In the genomic region with DNA sequence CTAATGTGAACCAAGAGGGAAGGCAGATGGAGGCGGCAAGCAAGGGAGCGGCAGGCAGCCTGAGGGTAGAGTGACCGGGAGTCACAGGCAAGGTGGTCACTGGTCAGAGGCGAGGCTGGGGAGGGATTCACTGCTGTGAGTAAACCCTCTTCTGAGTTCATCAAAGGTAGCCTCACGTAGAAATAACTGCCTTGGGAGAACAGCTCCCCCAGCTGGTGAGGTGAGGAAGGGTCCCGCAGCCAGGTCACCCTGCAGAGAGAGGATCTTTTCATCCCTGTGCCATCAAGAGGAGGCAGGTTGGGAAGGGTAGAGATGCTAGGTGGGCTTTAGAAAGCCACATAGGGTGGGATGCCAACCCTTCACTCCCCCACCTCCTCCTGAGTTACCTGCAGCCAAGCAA, we compare ENCODE assay signal across 8 mouse cellular contexts. TPM values are rescaled to one million over a fixed set of nuclear protein-coding genes. Genes with fewer than 3 reads are reported as not detected.
DNase-seq lines count a peak whose midpoint lies in the region; ATAC-seq and TF ChIP-seq lines count a peak whose summit lies in the region.

No protein-coding gene starts in this region.

- no peaks in the 10 kb centered on the region for H3K4me1 ChIP-seq in hindbrain, postnatal 0 days (ENCODE audit: insufficient read depth, low read length)
- peaks cover under 1% of the 10 kb centered on the region; the same call in 1 of the 2 replicates for H3K4me1 ChIP-seq in hindbrain, embryonic 13.5 days (replicated peaks)
- no peaks in the 10 kb centered on the region for H3K4me1 ChIP-seq in stomach, postnatal 0 days (replicated peaks; ENCODE audit: control insufficient read depth, insufficient read depth)
- no peaks in the 10 kb centered on the region for H3K4me1 ChIP-seq in forebrain, embryonic 13.5 days

- no peak overlapping the region for H3K4me2 ChIP-seq in hindbrain, postnatal 0 days (ENCODE audit: low read depth, low read length)
- no peak overlapping the region for H3K4me2 ChIP-seq in hindbrain, embryonic 13.5 days
- no peak overlapping the region for H3K4me2 ChIP-seq in stomach, postnatal 0 days (replicated peaks; ENCODE audit: low read depth)
- H3K4me2 ChIP-seq in forebrain, embryonic 13.5 days = no peak overlapping the region

- no peak for ATAC-seq in hindbrain, postnatal 0 days
- no peak for ATAC-seq in hindbrain, embryonic 13.5 days (ENCODE audit: low FRiP score)
- ATAC-seq in stomach, postnatal 0 days (ENCODE audit: low FRiP score, low TSS enrichment) = peak; percentile 35; the same call in 1 of the 2 replicates
- no peak for ATAC-seq in forebrain, embryonic 13.5 days

- H3K36me3 ChIP-seq in hindbrain, postnatal 0 days (ENCODE audit: insufficient read depth, low read length) = no peaks in the 10 kb centered on the region
- H3K36me3 ChIP-seq in hindbrain, embryonic 13.5 days = no peaks in the 10 kb centered on the region
- H3K36me3 ChIP-seq in stomach, postnatal 0 days (ENCODE audit: control insufficient read depth, insufficient read depth, low read length) = no peaks in the 10 kb centered on the region
- H3K36me3 ChIP-seq in forebrain, embryonic 13.5 days (ENCODE audit: poor library complexity, severe bottlenecking) = no peaks in the 10 kb centered on the region

- no peak overlapping the region for H3K9ac ChIP-seq in hindbrain, postnatal 0 days (replicated peaks; ENCODE audit: low read length)
- no peak overlapping the region for H3K9ac ChIP-seq in hindbrain, embryonic 13.5 days
- no peak overlapping the region for H3K9ac ChIP-seq in stomach, postnatal 0 days (ENCODE audit: low read length)
- H3K9ac ChIP-seq in forebrain, embryonic 13.5 days = no peak overlapping the region

- no peak for TF ChIP-seq EP300 in stomach, postnatal 0 days (optimal IDR thresholded peaks at IDR 0.05)

- DNase-seq in hindbrain, postnatal 0 days (ENCODE audit: low spot score) = no peak
- peak; percentile 50 to 63 for DNase-seq in CD8-positive naive resting alpha-beta T cell, adult 2 months (ENCODE audit: low read depth in 2 of 2, low spot score in 2 of 2)
- DNase-seq in adrenal gland, postnatal 25 days = peak; percentile 57
- DNase-seq in induced T-regulatory cell, adult 2 months (ENCODE audit: low read depth) = peak; percentile 73
- DNase-seq in lung, adult 18-20 months = peak; percentile 39 to 46
- DNase-seq in stomach, postnatal 0 days (ENCODE audit: low spot score) = peak; percentile 68

- H3K27me3 ChIP-seq in hindbrain, postnatal 0 days (ENCODE audit: insufficient read depth, low read length) = no peaks in the 10 kb centered on the region
- peaks cover 9% of the 10 kb centered on the region; the same call in 1 of the 2 replicates for H3K27me3 ChIP-seq in hindbrain, embryonic 13.5 days
- no peaks in the 10 kb centered on the region for H3K27me3 ChIP-seq in stomach, postnatal 0 days (ENCODE audit: control insufficient read depth, insufficient read depth, low read length)
- peaks cover 2% of the 10 kb centered on the region; the same call in 1 of the 2 replicates for H3K27me3 ChIP-seq in forebrain, embryonic 13.5 days

- no peak overlapping the region for H3K27ac ChIP-seq in hindbrain, postnatal 0 days
- H3K27ac ChIP-seq in hindbrain, embryonic 13.5 days = no peak overlapping the region
- H3K27ac ChIP-seq in stomach, postnatal 0 days (replicated peaks) = no peak overlapping the region
- H3K27ac ChIP-seq in forebrain, embryonic 13.5 days = no peak overlapping the region

- H3K9me3 ChIP-seq in hindbrain, postnatal 0 days (ENCODE audit: low read length) = no peaks in the 10 kb centered on the region
- no peaks in the 10 kb centered on the region for H3K9me3 ChIP-seq in hindbrain, embryonic 13.5 days
- no peaks in the 10 kb centered on the region for H3K9me3 ChIP-seq in stomach, postnatal 0 days (ENCODE audit: control insufficient read depth, low read length)
- no peaks in the 10 kb centered on the region for H3K9me3 ChIP-seq in forebrain, embryonic 13.5 days (replicated peaks)

- 24% methylated on average over 6 of the region's 6 CpGs for WGBS in hindbrain, postnatal 0 days
- 24% methylated on average over 6 of the region's 6 CpGs for WGBS in hindbrain, embryonic 13.5 days
- 28% methylated on average over 6 of the region's 6 CpGs for WGBS in stomach, postnatal 0 days
- 27% methylated on average over 6 of the region's 6 CpGs for WGBS in forebrain, embryonic 13.5 days

- no peak overlapping the region for H3K4me3 ChIP-seq in hindbrain, postnatal 0 days (ENCODE audit: low read length)
- no peak overlapping the region for H3K4me3 ChIP-seq in hindbrain, embryonic 13.5 days
- H3K4me3 ChIP-seq in stomach, postnatal 0 days (ENCODE audit: low read depth, low read length) = no peak overlapping the region
- H3K4me3 ChIP-seq in forebrain, embryonic 13.5 days = no peak overlapping the region

- peak; percentile 62 for TF ChIP-seq CTCF in hindbrain, postnatal 0 days (IDR thresholded peaks at IDR 0.05; ENCODE audit: low read depth)
- peak; percentile 82 for TF ChIP-seq CTCF in stomach, postnatal 0 days (IDR thresholded peaks at IDR 0.05; ENCODE audit: low read depth)

RNA-seq across cellular contexts. Expression of a gene that starts 4.7 kb away (rescaled TPM):
- total RNA-seq in hindbrain, postnatal 0 days (2014; rRNA removed) = not detected in 2 replicates
- 0.10 TPM in 1 of 2 replicates, not detected in the other for polyA plus RNA-seq in hindbrain, postnatal 0 days (2015; fragmentation: Nextera tagmentation; extraction: Ambion mirVana)
- not detected in 2 replicates for polyA plus RNA-seq in hindbrain, embryonic 13.5 days (2015; fragmentation: Nextera tagmentation; extraction: Ambion mirVana)
- not detected in 2 replicates for total RNA-seq in adrenal gland, postnatal 25 days (2021)
- not detected in 2 replicates for polyA plus RNA-seq in stomach, postnatal 0 days (2015; fragmentation: Nextera tagmentation; extraction: Ambion mirVana)
- polyA plus RNA-seq in forebrain, embryonic 13.5 days (2015; fragmentation: Nextera tagmentation; extraction: Ambion mirVana) = not detected in 2 replicates

RNA-seq across cellular contexts. Expression of a gene that starts 50.3 kb away (rescaled TPM):
- total RNA-seq in hindbrain, postnatal 0 days (2014; rRNA removed) = 70.9 and 73.3 TPM in 2 replicates
- polyA plus RNA-seq in hindbrain, postnatal 0 days (2015; fragmentation: Nextera tagmentation; extraction: Ambion mirVana) = 53.9 and 61.5 TPM in 2 replicates
- polyA plus RNA-seq in hindbrain, embryonic 13.5 days (2015; fragmentation: Nextera tagmentation; extraction: Ambion mirVana) = 34.5 and 36.4 TPM in 2 replicates
- total RNA-seq in adrenal gland, postnatal 25 days (2021) = 6.5 and 7.0 TPM in 2 replicates
- 1.5 and 1.6 TPM in 2 replicates for polyA plus RNA-seq in stomach, postnatal 0 days (2015; fragmentation: Nextera tagmentation; extraction: Ambion mirVana)
- polyA plus RNA-seq in forebrain, embryonic 13.5 days (2015; fragmentation: Nextera tagmentation; extraction: Ambion mirVana) = 13.3 and 15.3 TPM in 2 replicates
